Mouse (Mus musculus): ENCODE results near the gene Slc9a3r2.

- TF ChIP-seq POLR2A (IDR thresholded peaks at IDR 0.05; ENCODE audit: borderline replicate concordance, extremely low read depth, insufficient read depth, insufficient read length, poor library complexity, severe bottlenecking) (no peak), CTCF (IDR thresholded peaks at IDR 0.05; ENCODE audit: borderline replicate concordance, extremely low read depth, insufficient read depth, insufficient read length) (no peak)
Observed at GRCm38 (mm10) chr17:24650766-24651165, 639 bp upstream of the Slc9a3r2 start.
